Mouse (Mus musculus): ENCODE measurements around the gene Zfp984. TPM values are rescaled to one million over a fixed set of nuclear protein-coding genes. Genes with fewer than 3 reads are reported as not detected.
A peak's percentile ranks its signal among the peaks of the same experiment; 100 is the strongest.
"Not testable (repeated sequence)": the region's sequence is repeated elsewhere in the genome, so short reads cannot be mapped to it uniquely, and the experiment has no call there.

Gene Zfp984
- polyA plus RNA-seq, 1 experiment from 2014 or later: 3.9 TPM

GRCm38 (mm10) chr4:147814592-147815167 lies 5.1 kb upstream of the Zfp984 start:
- Histone ChIP-seq H3K27me3 (ENCODE audit: control insufficient read depth, insufficient read depth, low read depth, low read length) (no peaks in the 10 kb centered on the region), H3K27ac (ENCODE audit: low read length) (no peak overlapping the region), H3K4me3 (ENCODE audit: low read depth, low read length) (no peak overlapping the region), H3K4me2 (ENCODE audit: low read length) (no peak overlapping the region), H3K4me1 (ENCODE audit: control insufficient read depth, insufficient read depth, low read length) (no peaks in the 10 kb centered on the region), H3K36me3 (ENCODE audit: control insufficient read depth, insufficient read depth, low read length) (no peaks in the 10 kb centered on the region), H3K9ac (ENCODE audit: low read depth, low read length) (no peak overlapping the region), H3K9me3 (replicated peaks; ENCODE audit: control insufficient read depth, low read length, poor library complexity, severe bottlenecking) (no peaks in the 10 kb centered on the region)
- WGBS: 84% methylated on average over 2 of the region's 2 CpGs
- ATAC-seq: no peak

- Histone ChIP-seq H3K9me3 (replicated peaks; ENCODE audit: control insufficient read depth, low read length, poor library complexity, severe bottlenecking) (no peaks in the 10 kb centered on the region), H3K36me3 (ENCODE audit: control insufficient read depth, insufficient read depth, low read length) (no peaks in the 10 kb centered on the region), H3K27me3 (ENCODE audit: control insufficient read depth, insufficient read depth, low read depth, low read length) (no peaks in the 10 kb centered on the region), H3K9ac (ENCODE audit: low read depth, low read length) (no peak overlapping the region), H3K4me1 (ENCODE audit: control insufficient read depth, insufficient read depth, low read length) (no peaks in the 10 kb centered on the region), H3K27ac (ENCODE audit: low read length) (no peak overlapping the region), H3K4me2 (ENCODE audit: low read length) (no peak overlapping the region), H3K4me3 (ENCODE audit: low read depth, low read length) (no peak overlapping the region)
- ATAC-seq: no peak
- 35% methylated on average over 5 of the region's 5 CpGs for WGBS
These were observed 3.7 kb upstream of the Zfp984 start for GRCm38 (mm10) chr4:147813249-147813765.

GRCm38 (mm10) chr4:147809966-147810304 lies 347 bp upstream of the Zfp984 start:
- WGBS: 51% methylated on average over 2 of the region's 2 CpGs

GRCm38 (mm10) chr4:147808483-147808882 lies 1.1 kb downstream of the Zfp984 start:
- 79% methylated on average over 4 of the region's 4 CpGs for WGBS
- not testable (repeated sequence) for H3K9me3 ChIP-seq (replicated peaks; ENCODE audit: control insufficient read depth, low read length, poor library complexity, severe bottlenecking); H3K27me3 ChIP-seq (ENCODE audit: control insufficient read depth, insufficient read depth, low read depth, low read length); H3K27ac ChIP-seq (ENCODE audit: low read length); H3K9ac ChIP-seq (ENCODE audit: low read depth, low read length); H3K4me1 ChIP-seq (ENCODE audit: control insufficient read depth, insufficient read depth, low read length); ATAC-seq; H3K36me3 ChIP-seq (ENCODE audit: control insufficient read depth, insufficient read depth, low read length); H3K4me3 ChIP-seq (ENCODE audit: low read depth, low read length); H3K4me2 ChIP-seq (ENCODE audit: low read length)

More at GRCm38 (mm10) chr4:147809966-147810304, 347 bp upstream of the Zfp984 start:
- not testable (repeated sequence) for H3K9me3 ChIP-seq (replicated peaks; ENCODE audit: control insufficient read depth, low read length, poor library complexity, severe bottlenecking); H3K27me3 ChIP-seq (ENCODE audit: control insufficient read depth, insufficient read depth, low read depth, low read length); H3K4me1 ChIP-seq (ENCODE audit: control insufficient read depth, insufficient read depth, low read length); ATAC-seq; H3K36me3 ChIP-seq (ENCODE audit: control insufficient read depth, insufficient read depth, low read length); H3K27ac ChIP-seq (ENCODE audit: low read length); H3K9ac ChIP-seq (ENCODE audit: low read depth, low read length)
- Histone ChIP-seq H3K4me3 (ENCODE audit: low read depth, low read length) (peak overlapping the region; percentile 36; the same call in 1 of the 2 replicates), H3K4me2 (ENCODE audit: low read length) (peak overlapping the region; percentile 61)

- not testable (repeated sequence) for H3K27me3 ChIP-seq (ENCODE audit: control insufficient read depth, insufficient read depth, low read depth, low read length); H3K4me3 ChIP-seq (ENCODE audit: low read depth, low read length); ATAC-seq; H3K36me3 ChIP-seq (ENCODE audit: control insufficient read depth, insufficient read depth, low read length); H3K4me2 ChIP-seq (ENCODE audit: low read length); H3K27ac ChIP-seq (ENCODE audit: low read length); H3K9ac ChIP-seq (ENCODE audit: low read depth, low read length); H3K4me1 ChIP-seq (ENCODE audit: control insufficient read depth, insufficient read depth, low read length)
- H3K9me3 ChIP-seq (replicated peaks; ENCODE audit: control insufficient read depth, low read length, poor library complexity, severe bottlenecking): peaks cover 15% of the 10 kb centered on the region
- WGBS: 88% methylated on average over 1 of the region's 1 CpGs
These were observed 14.3 kb downstream of the Zfp984 start for GRCm38 (mm10) chr4:147795308-147795707.

- H3K4me1 ChIP-seq (ENCODE audit: control insufficient read depth, insufficient read depth, low read length); H3K9ac ChIP-seq (ENCODE audit: low read depth, low read length); H3K27me3 ChIP-seq (ENCODE audit: control insufficient read depth, insufficient read depth, low read depth, low read length); H3K4me2 ChIP-seq (ENCODE audit: low read length); H3K4me3 ChIP-seq (ENCODE audit: low read depth, low read length); ATAC-seq; H3K27ac ChIP-seq (ENCODE audit: low read length); H3K36me3 ChIP-seq (ENCODE audit: control insufficient read depth, insufficient read depth, low read length): not testable (repeated sequence)
- WGBS: 100% methylated on average over 1 of the region's 3 CpGs
- peaks cover 15% of the 10 kb centered on the region for H3K9me3 ChIP-seq (replicated peaks; ENCODE audit: control insufficient read depth, low read length, poor library complexity, severe bottlenecking)
These were observed 15.4 kb downstream of the Zfp984 start for GRCm38 (mm10) chr4:147794026-147794665.

- not testable (repeated sequence) for H3K27ac ChIP-seq (ENCODE audit: low read length); H3K4me2 ChIP-seq (ENCODE audit: low read length); H3K9ac ChIP-seq (ENCODE audit: low read depth, low read length); H3K27me3 ChIP-seq (ENCODE audit: control insufficient read depth, insufficient read depth, low read depth, low read length); H3K36me3 ChIP-seq (ENCODE audit: control insufficient read depth, insufficient read depth, low read length); H3K4me3 ChIP-seq (ENCODE audit: low read depth, low read length); ATAC-seq; H3K4me1 ChIP-seq (ENCODE audit: control insufficient read depth, insufficient read depth, low read length)
- 58% methylated on average over 2 of the region's 2 CpGs for WGBS
- peaks cover 18% of the 10 kb centered on the region for H3K9me3 ChIP-seq (replicated peaks; ENCODE audit: control insufficient read depth, low read length, poor library complexity, severe bottlenecking)
These were observed 16.1 kb downstream of the Zfp984 start for GRCm38 (mm10) chr4:147793390-147793916.

GRCm38 (mm10) chr4:147791729-147792128 lies 17.9 kb downstream of the Zfp984 start:
- H3K36me3 ChIP-seq (ENCODE audit: control insufficient read depth, insufficient read depth, low read length): not testable (repeated sequence)
- peaks cover 19% of the 10 kb centered on the region for H3K9me3 ChIP-seq (replicated peaks; ENCODE audit: control insufficient read depth, low read length, poor library complexity, severe bottlenecking)

GRCm38 (mm10) chr4:147746255-147746654 lies 63.3 kb downstream of the Zfp984 start:
- not testable (repeated sequence) for H3K27ac ChIP-seq (ENCODE audit: low read length); H3K4me2 ChIP-seq (ENCODE audit: low read length); H3K4me1 ChIP-seq (ENCODE audit: control insufficient read depth, insufficient read depth, low read length); H3K27me3 ChIP-seq (ENCODE audit: control insufficient read depth, insufficient read depth, low read depth, low read length); H3K4me3 ChIP-seq (ENCODE audit: low read depth, low read length); H3K9me3 ChIP-seq (replicated peaks; ENCODE audit: control insufficient read depth, low read length, poor library complexity, severe bottlenecking); H3K9ac ChIP-seq (ENCODE audit: low read depth, low read length); ATAC-seq; H3K36me3 ChIP-seq (ENCODE audit: control insufficient read depth, insufficient read depth, low read length)
- 96% methylated on average over 14 of the region's 15 CpGs for WGBS

More at GRCm38 (mm10) chr4:147791729-147792128, 17.9 kb downstream of the Zfp984 start:
- not testable (repeated sequence) for H3K9ac ChIP-seq (ENCODE audit: low read depth, low read length); H3K4me1 ChIP-seq (ENCODE audit: control insufficient read depth, insufficient read depth, low read length); H3K4me3 ChIP-seq (ENCODE audit: low read depth, low read length); H3K4me2 ChIP-seq (ENCODE audit: low read length); ATAC-seq; H3K27ac ChIP-seq (ENCODE audit: low read length); H3K27me3 ChIP-seq (ENCODE audit: control insufficient read depth, insufficient read depth, low read depth, low read length)
